Mouse (Mus musculus) right cerebral cortex, postnatal 10 days (tissue): Measurements from ENCODE around the gene Anks3.

ENCODE experiments used
- DNase-seq, 2 experiments: peaks; one replicate each; pipeline ENCODE4 v3.0.0; 2021; ENCODE audit warnings: low spot score in 2 of 2

Gene Anks3

GRCm38 (mm10) chr16:4968426-4968825, 4.4 kb upstream of the Anks3 start:
- no peak for DNase-seq

- DNase-seq, result no peak
Measured at GRCm38 (mm10) chr16:4965392-4966129, 1.6 kb upstream of the Anks3 start.

GRCm38 (mm10) chr16:4964731-4965391, 856 bp upstream of the Anks3 start:
- DNase-seq, result peak in 1 of 2 experiments; percentile 47

- no peak for DNase-seq
Measured at GRCm38 (mm10) chr16:4963346-4963745, 659 bp downstream of the Anks3 start.

- DNase-seq, result no peak
Measured at GRCm38 (mm10) chr16:4960260-4960659, 3.7 kb downstream of the Anks3 start.

GRCm38 (mm10) chr16:4957446-4957845, 6.6 kb downstream of the Anks3 start:
- no peak for DNase-seq

GRCm38 (mm10) chr16:4956609-4957008, 7.4 kb downstream of the Anks3 start:
- no peak for DNase-seq

GRCm38 (mm10) chr16:4947378-4947777, 16.6 kb downstream of the Anks3 start:
- no peak for DNase-seq

- no peak for DNase-seq
Measured at GRCm38 (mm10) chr16:4946155-4946554, 17.9 kb downstream of the Anks3 start.

GRCm38 (mm10) chr16:4945415-4945814, 18.6 kb downstream of the Anks3 start:
- no peak for DNase-seq

GRCm38 (mm10) chr16:4943431-4943830, 20.6 kb downstream of the Anks3 start:
- DNase-seq, result no peak

- no peak for DNase-seq
Measured at GRCm38 (mm10) chr16:4942868-4943267, 21.1 kb downstream of the Anks3 start.

GRCm38 (mm10) chr16:4941016-4941415, 23.0 kb downstream of the Anks3 start:
- DNase-seq, result no peak

GRCm38 (mm10) chr16:4940311-4940850, 23.6 kb downstream of the Anks3 start:
- DNase-seq, result no peak

- DNase-seq, result peak; percentile 69 to 76
Measured at GRCm38 (mm10) chr16:4939412-4939811, 24.6 kb downstream of the Anks3 start.

- DNase-seq, result peak; percentile 98
Measured at GRCm38 (mm10) chr16:4938989-4939388, 25.0 kb downstream of the Anks3 start.

- no peak for DNase-seq
Measured at GRCm38 (mm10) chr16:4938461-4938860, 25.5 kb downstream of the Anks3 start, which contains the start of gene Nudt16l1. Gene Nudt16l1, plus strand, starts transcription at chr16:4938761.

GRCm38 (mm10) chr16:4937351-4938190, 26.4 kb downstream of the Anks3 start:
- DNase-seq, result no peak

GRCm38 (mm10) chr16:4935931-4936703, 27.9 kb downstream of the Anks3 start:
- peak in 1 of 2 experiments; percentile 57 for DNase-seq

GRCm38 (mm10) chr16:4935430-4935829, 28.6 kb downstream of the Anks3 start:
- DNase-seq, result no peak

- DNase-seq, result peak; percentile 64 to 67
Measured at GRCm38 (mm10) chr16:4932429-4932828, 31.6 kb downstream of the Anks3 start.
